Mouse (Mus musculus): ENCODE results near the gene Plekhb2.

DNA sequence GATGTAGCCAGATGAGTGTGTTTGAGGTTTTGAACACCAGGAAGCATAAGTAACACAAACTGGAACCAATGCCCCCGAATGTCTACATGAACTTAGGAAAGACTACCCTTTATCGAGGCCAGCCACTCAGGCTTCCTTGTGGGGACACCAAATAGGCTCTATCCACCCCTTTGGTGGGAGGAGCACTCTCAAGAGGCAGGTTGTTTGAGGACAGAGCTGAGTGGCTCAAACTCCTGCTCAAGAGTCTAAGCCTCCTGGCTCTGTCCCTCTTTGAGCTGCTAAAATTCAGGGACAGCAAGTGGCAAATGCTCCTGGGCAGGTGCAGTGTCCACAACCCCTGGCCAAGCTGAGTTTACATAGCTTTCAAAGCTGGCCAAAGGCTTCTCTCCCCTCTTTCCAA, 14.9 kb upstream of the Plekhb2 start:
- no peak for TF ChIP-seq CTCF (conservative IDR thresholded peaks at IDR 0.05; ENCODE audit: low read length)
- TF ChIP-seq POU5F1 (IDR thresholded peaks at IDR 0.05; ENCODE audit: borderline replicate concordance, low read length): no peak

Data from E14TG2a.4 (cell line).